ENCODE assay signal across 9 mouse cellular contexts in genomic region chr9:58822431-58823091, GRCm38 (mm10). TPM values are rescaled to one million over a fixed set of nuclear protein-coding genes. Genes with fewer than 3 reads are reported as not detected.
DNase-seq lines count a peak whose midpoint lies in the region; ATAC-seq lines count a peak whose summit lies in the region.
"Had no signal": no experiment of that assay in that cellular context is flagged by ENCODE, and none has a peak within 500 bp of the region (broad histone marks: within the 10 kb centered on the region; RNA-seq: fewer than 3 reads in every experiment).

No protein-coding gene starts in this region.

- peak; percentile 91 for ATAC-seq in midbrain, embryonic 12.5 days (ENCODE audit: low FRiP score, low read depth)
- ATAC-seq in stomach, embryonic 15.5 days (ENCODE audit: insufficient read depth, low FRiP score, low read depth) = peak; percentile 62

- H3K9me3 ChIP-seq in midbrain, embryonic 12.5 days = no peaks in the 10 kb centered on the region
- no peaks in the 10 kb centered on the region for H3K9me3 ChIP-seq in stomach, embryonic 15.5 days

- H3K4me2 ChIP-seq in midbrain, embryonic 12.5 days (replicated peaks) = peak overlapping the region; percentile 93
- H3K4me2 ChIP-seq in stomach, embryonic 15.5 days = peak overlapping the region; percentile 100

- H3K27ac ChIP-seq in midbrain, embryonic 12.5 days (replicated peaks) = peak overlapping the region; percentile 93
- no peak overlapping the region for H3K27ac ChIP-seq in stomach, embryonic 15.5 days

- under 1% methylated on average over 62 of the region's 62 CpGs for WGBS in midbrain, embryonic 12.5 days
- WGBS in stomach, embryonic 15.5 days = under 1% methylated on average over 62 of the region's 62 CpGs

- DNase-seq in WW6 (ENCODE audit: low read depth, low spot score) = peak; percentile 83
- peak; percentile 76 to 78 for DNase-seq in cerebellum, postnatal 10 days
- peak; percentile 42 to 72 for DNase-seq in frontal cortex, postnatal 10 days (ENCODE audit: low spot score in 2 of 2)
- DNase-seq in hindlimb bud, embryonic 11.5 days (ENCODE audit: extremely low spot score, low read depth, low spot score) = peak; percentile 53
- peak; percentile 59 to 62 for DNase-seq in left cerebral cortex, adult 8-10 months (ENCODE audit: low spot score in 2 of 2)
- DNase-seq in B cell, adult 2 months = no peak

- peak overlapping the region; percentile 82 for H3K9ac ChIP-seq in midbrain, embryonic 12.5 days (replicated peaks)
- H3K9ac ChIP-seq in stomach, embryonic 15.5 days = peak overlapping the region; percentile 17

- peak overlapping the region; percentile 82 for H3K4me3 ChIP-seq in midbrain, embryonic 12.5 days
- peak overlapping the region; percentile 71 for H3K4me3 ChIP-seq in stomach, embryonic 15.5 days (replicated peaks)

- no peaks in the 10 kb centered on the region for H3K36me3 ChIP-seq in midbrain, embryonic 12.5 days
- no peaks in the 10 kb centered on the region for H3K36me3 ChIP-seq in stomach, embryonic 15.5 days

- peaks cover 69% of the 10 kb centered on the region for H3K27me3 ChIP-seq in midbrain, embryonic 12.5 days
- H3K27me3 ChIP-seq in stomach, embryonic 15.5 days (replicated peaks) = peaks cover 69% of the 10 kb centered on the region

- H3K4me1 ChIP-seq in midbrain, embryonic 12.5 days = peaks cover 37% of the 10 kb centered on the region
- peaks cover 16% of the 10 kb centered on the region for H3K4me1 ChIP-seq in stomach, embryonic 15.5 days

RNA-seq across cellular contexts. Expression of gene Hcn4, which starts 0.7 kb away (rescaled TPM):
- total RNA-seq in left cerebral cortex, adult 8-10 months (2022) = 1 to 10 TPM; 4.8 to 6.2 (median 5.5) TPM
- 2.1 and 2.3 TPM in 2 replicates for polyA plus RNA-seq in midbrain, embryonic 12.5 days (2016; fragmentation: Nextera tagmentation; extraction: Ambion mirVana)
- polyA plus RNA-seq in stomach, embryonic 15.5 days (2015; fragmentation: Nextera tagmentation; extraction: Ambion mirVana) = 0.13 and 0.34 TPM in 2 replicates
- total RNA-seq: common myeloid progenitor, adult 5-6 weeks had no signal

Comparison
In these comparisons a context has a peak if more than half of its experiments do, and no peak if none do; other contexts are left out.
1. DNase-seq: peak in WW6 (single experiment), cerebellum, postnatal 10 days (2 of 2), frontal cortex, postnatal 10 days (2 of 2), hindlimb bud, embryonic 11.5 days (single experiment) and left cerebral cortex, adult 8-10 months (2 of 2); none in B cell, adult 2 months (0 of 2).